Mouse (Mus musculus): Measurements from ENCODE around the gene Gm49383.
"Not testable (repeated sequence)": the region's sequence is repeated elsewhere in the genome, so short reads cannot be mapped to it uniquely, and the experiment has no call there.

Gene Gm49383

GRCm38 (mm10) chr12:69198985-69199384, 2.1 kb upstream of the Gm49383 start:
- DNase-seq (ENCODE audit: low spot score), result no peak

GRCm38 (mm10) chr12:69198164-69198535, 1.2 kb upstream of the Gm49383 start, which contains the start of gene Dnaaf2:
Gene Dnaaf2, minus strand, starts transcription at chr12:69198429.
- no peak for DNase-seq (ENCODE audit: low spot score)

GRCm38 (mm10) chr12:69197378-69198163, 667 bp upstream of the Gm49383 start:
- DNase-seq (ENCODE audit: low spot score), result peak; percentile 34

DNA sequence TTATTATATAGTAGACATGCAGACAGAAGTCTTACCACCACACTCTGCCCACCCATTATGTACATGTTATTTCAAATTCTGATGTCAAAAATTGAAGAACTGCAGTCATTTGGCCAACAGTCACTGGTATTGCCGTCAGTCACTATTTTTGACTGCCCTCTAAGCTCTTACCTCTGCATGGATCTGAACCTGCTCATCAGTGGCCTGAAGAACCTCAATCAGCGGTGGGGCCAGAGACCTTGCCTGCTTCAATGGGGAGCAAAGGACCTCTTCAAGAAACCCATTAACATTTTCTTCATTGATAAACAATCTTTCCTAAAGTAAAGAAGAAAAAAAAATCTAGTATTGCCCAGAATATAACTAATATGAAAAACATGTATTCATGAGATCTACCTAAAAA, 4.3 kb downstream of the Gm49383 start:
- no peak for DNase-seq (ENCODE audit: low spot score)

DNA sequence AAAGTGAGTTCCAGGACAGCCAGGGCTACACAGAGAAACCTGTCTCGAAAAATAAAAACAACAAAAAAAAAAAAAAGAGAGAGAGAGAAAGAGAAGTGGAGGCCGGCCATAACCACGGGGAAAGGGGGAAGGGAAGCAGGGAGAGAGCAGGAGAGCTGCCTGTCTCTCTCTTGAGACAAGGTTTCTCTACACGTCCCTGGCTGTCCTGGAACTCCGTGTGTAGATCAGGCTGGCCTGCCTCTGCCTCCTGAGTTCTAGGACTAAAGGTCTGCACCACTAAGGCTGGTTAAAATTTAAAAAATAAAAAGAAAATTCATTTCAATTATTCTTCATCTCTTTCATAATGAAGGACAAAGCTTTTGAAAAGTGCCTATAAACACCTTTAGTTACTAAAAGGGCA, 5.5 kb downstream of the Gm49383 start:
- no peak for DNase-seq (ENCODE audit: low spot score)

- DNase-seq (ENCODE audit: low spot score), result no peak
These were observed 6.4 kb downstream of the Gm49383 start for GRCm38 (mm10) chr12:69190522-69190921.

DNA sequence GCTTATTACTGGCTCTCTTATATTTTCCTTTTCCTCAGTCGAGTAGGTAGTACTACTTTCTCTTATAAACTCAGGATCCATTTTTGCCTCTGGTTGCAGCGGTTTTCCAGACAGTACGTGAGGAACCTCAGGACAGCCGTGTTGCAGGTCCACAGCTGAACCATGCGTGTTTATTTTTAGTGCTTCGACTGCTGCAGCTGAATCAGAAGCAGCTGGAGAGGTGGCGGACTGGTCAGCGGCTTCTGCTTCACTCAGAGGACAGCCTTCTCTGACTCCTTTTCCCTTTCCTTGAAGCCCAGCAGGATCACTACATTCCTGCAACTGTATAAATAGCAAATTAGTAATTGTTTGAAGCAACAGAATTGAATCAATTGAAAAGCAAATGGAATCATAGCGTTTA, 6.8 kb downstream of the Gm49383 start:
- DNase-seq (ENCODE audit: low spot score), result no peak

- DNase-seq (ENCODE audit: low spot score), result no peak
These were observed 10.0 kb downstream of the Gm49383 start for GRCm38 (mm10) chr12:69186811-69187471.

GRCm38 (mm10) chr12:69185371-69185770, 11.5 kb downstream of the Gm49383 start:
- DNase-seq (ENCODE audit: low spot score), result no peak

- no peak for DNase-seq (ENCODE audit: low spot score)
These were observed 12.3 kb downstream of the Gm49383 start for GRCm38 (mm10) chr12:69184342-69185295.

GRCm38 (mm10) chr12:69183583-69184308, 13.2 kb downstream of the Gm49383 start, which contains the start of the genes Rpl36al and Mgat2:
Gene Rpl36al, minus strand, starts transcription at chr12:69184083.
Gene Mgat2, plus strand, starts transcription at chr12:69184157.
- DNase-seq (ENCODE audit: low spot score), result peak; percentile 98

GRCm38 (mm10) chr12:69181800-69182199, 15.1 kb downstream of the Gm49383 start:
- no peak for DNase-seq (ENCODE audit: low spot score)

GRCm38 (mm10) chr12:69179371-69179770, 17.5 kb downstream of the Gm49383 start:
- no peak for DNase-seq (ENCODE audit: low spot score)

DNA sequence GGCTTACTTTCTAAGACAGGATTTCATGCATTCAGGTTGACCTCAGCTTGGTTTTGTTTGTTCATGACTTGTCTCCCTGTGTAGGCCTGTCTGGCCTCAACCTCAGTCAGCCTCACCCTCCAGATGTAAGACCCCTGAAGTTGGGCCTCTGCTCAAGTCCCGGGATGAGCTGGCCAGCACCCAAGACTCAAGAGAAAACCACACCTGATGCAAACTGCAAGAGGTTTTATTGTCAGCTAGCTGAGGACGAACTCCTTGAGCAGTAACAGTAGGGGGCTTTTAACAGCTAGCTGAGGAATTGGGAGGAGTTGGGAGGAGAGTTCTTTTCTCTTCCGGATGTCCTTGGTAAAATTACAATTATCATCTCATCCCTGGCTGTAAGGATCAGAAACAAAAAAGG, 19.4 kb downstream of the Gm49383 start:
- DNase-seq (ENCODE audit: low spot score), result no peak

DNA sequence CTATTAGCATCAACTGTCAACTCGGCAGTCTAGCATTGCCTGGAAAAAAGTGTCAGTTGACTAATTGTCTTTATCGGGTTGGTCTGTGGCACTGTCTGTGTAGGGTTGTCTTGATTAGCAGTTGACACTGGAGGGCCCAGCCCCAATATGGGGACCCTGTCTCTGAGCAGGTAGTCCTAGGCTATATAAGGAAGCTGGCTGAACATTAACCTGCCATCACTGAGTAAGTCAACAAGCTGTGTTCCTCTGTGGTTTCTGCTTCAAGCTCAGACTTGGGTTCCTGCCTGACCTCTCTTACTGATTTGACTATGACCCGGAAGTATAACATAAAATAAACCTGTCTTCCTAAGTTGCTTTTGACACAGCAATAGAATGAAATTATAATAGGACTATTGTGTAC, 20.9 kb downstream of the Gm49383 start:
- no peak for DNase-seq (ENCODE audit: low spot score)

DNA sequence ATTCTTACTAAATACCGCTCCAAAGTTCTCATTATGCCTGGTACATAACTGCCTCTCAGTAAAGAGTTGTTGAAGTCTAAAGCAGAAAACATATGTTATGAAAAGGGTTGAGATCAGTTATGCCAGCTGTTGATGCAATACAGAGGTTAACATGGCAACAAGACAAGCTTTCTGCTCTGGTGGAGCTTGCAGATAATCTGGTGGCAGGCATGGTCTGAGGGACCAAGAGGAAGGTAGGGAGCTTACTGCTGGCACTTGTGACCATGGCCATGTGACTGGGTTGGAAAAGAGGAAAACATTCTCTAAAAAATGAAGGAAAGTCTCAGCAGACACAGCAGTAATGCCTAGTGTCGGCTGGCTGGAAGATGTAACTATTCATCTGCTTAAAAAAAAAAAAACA, 25.6 kb downstream of the Gm49383 start:
- no peak for DNase-seq (ENCODE audit: low spot score)

DNA sequence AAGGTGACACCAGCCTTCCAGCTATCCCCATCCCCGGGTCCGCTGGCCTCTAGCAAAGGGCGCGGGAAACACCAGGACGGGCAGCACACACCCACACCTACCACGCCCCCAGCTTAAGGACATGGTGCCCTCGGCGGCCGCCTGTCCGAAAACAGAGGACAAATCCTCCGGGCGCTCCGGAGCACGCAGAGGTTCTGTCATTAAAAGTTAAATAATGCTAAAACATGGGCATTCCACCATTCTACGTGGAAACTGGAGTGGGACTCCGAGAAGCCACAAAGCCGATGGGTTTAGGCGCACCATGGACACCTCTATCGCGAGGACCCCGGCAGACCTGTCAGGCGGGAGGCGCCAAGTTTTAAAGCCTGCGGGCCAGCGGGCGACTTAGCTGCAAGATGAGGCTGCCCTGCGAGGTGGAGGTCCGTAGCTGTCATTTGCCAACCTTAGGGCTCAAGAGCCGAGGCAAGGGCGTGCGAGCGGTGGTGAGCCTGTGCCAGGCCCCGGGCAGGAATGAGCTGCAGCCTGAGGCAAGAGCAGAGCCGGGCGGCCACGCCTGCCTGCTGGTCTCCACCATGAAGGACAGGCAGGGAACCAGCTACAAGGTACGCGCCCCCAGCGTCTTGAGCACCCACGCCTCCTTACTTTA, 28.3 kb downstream of the Gm49383 start, which contains the start of gene Lrr1:
Lrr1 (plus strand) TSS at position 354 of the 646 bp plus-strand sequence.
- peak; percentile 86 for DNase-seq (ENCODE audit: low spot score)

GRCm38 (mm10) chr12:69167656-69168460, 29.0 kb downstream of the Gm49383 start:
- no peak for DNase-seq (ENCODE audit: low spot score)

DNA sequence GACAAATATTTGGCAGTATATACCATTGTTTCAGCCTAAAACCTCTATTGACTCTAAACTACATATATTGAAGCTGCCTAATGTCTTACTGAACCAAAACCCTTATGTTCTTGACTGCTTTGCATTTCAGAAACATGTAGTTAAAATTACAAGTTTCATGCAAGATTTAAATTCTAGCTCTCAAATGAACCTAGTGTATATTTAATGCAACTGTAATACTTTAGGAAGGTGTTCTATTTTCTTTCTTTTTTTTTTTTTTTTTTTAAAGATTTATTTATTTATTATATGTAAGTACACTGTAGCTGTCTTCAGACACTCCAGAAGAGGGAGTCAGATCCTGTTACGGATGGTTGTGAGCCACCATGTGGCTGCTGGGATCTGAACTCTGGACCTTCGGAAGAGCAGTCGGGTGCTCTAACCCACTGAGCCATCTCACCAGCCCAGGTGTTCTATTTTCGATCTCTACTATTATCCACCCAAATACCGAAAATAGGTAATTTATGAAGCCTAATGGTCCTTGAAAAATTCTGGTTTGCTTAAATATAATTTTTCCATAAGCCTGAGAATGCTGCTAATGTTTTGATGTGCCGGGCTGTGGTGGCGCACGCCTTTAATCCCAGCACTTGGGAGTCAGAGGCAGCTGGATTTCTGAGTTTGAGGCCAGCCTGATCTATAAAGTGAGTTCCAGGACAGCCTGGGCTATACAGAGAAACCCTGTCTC, 29.9 kb downstream of the Gm49383 start:
- not testable (repeated sequence) for DNase-seq (ENCODE audit: low spot score)
